Comparison of ENCODE assay signal across 8 mouse cellular contexts in genomic region chr11:69880853-69881603, GRCm38 (mm10). TPM values are rescaled to one million over a fixed set of nuclear protein-coding genes. Genes with fewer than 3 reads are reported as not detected.
DNase-seq lines count a peak whose midpoint lies in the region; ATAC-seq and TF ChIP-seq lines count a peak whose summit lies in the region.

Gene Kctd11, minus strand, starts transcription at chr11:69881406.

- 0 out of 2 replicates have a peak, but pooled peaks have one; percentile 31 for ATAC-seq in G1E (ENCODE audit: extremely low read depth, insufficient number of reproducible peaks, low FRiP score, poor library complexity, severe bottlenecking)
- ATAC-seq in forebrain, embryonic 16.5 days: peak; percentile 78
- peak; percentile 93 for ATAC-seq in lung, embryonic 16.5 days (ENCODE audit: low read depth)

- peaks cover 56% of the 10 kb centered on the region for H3K36me3 ChIP-seq in G1E (replicated peaks)
- H3K36me3 ChIP-seq in forebrain, embryonic 16.5 days (ENCODE audit: control insufficient read depth, insufficient read depth): no peaks in the 10 kb centered on the region
- no peaks in the 10 kb centered on the region for H3K36me3 ChIP-seq in lung, embryonic 16.5 days (ENCODE audit: control insufficient read depth, insufficient read depth, low read length)
- H3K36me3 ChIP-seq in thymus, adult 2 months (ENCODE audit: control insufficient read depth, insufficient read depth, low read length): peaks cover 28% of the 10 kb centered on the region

- H3K9me3 ChIP-seq in G1E (replicated peaks): no peaks in the 10 kb centered on the region
- H3K9me3 ChIP-seq in forebrain, embryonic 16.5 days (ENCODE audit: control insufficient read depth, low read length): no peaks in the 10 kb centered on the region
- no peaks in the 10 kb centered on the region for H3K9me3 ChIP-seq in lung, embryonic 16.5 days (ENCODE audit: control insufficient read depth, low read length)

- intact Hi-C loops in heart, postnatal 25 days (cut with DNase I): loop anchor here (2.0 kb wide), 1 partner anchor 38 kb away; no protein-coding TSS in a partner anchor

- H3K27me3 ChIP-seq in G1E (ENCODE audit: insufficient read depth, low read length): peaks cover 7% of the 10 kb centered on the region; the same call in 1 of the 2 replicates
- peaks cover 5% of the 10 kb centered on the region; the same call in 1 of the 2 replicates for H3K27me3 ChIP-seq in forebrain, embryonic 16.5 days (replicated peaks; ENCODE audit: control insufficient read depth, insufficient read depth, low read length)
- no peaks in the 10 kb centered on the region for H3K27me3 ChIP-seq in lung, embryonic 16.5 days (ENCODE audit: control insufficient read depth, insufficient read depth, low read depth, low read length)
- H3K27me3 ChIP-seq in thymus, adult 2 months (ENCODE audit: control insufficient read depth, insufficient read depth, low read length): no peaks in the 10 kb centered on the region

- no peak for TF ChIP-seq POLR2A in olfactory bulb, adult 2 months (IDR thresholded peaks at IDR 0.05; ENCODE audit: insufficient read depth, low read depth, low read length)
- TF ChIP-seq POLR2A in thymus, adult 2 months (IDR thresholded peaks at IDR 0.05; ENCODE audit: control insufficient read depth, extremely low read depth, insufficient read depth, low read length, poor library complexity): no peak

- peak; percentile 83 for DNase-seq in G1E (ENCODE audit: low spot score)
- peak; percentile 70 for DNase-seq in cerebellum, adult 8-10 months
- DNase-seq in heart, postnatal 25 days (ENCODE audit: low spot score): peak; percentile 95
- peak; percentile 58 to 69 for DNase-seq in layer of hippocampus, adult 2 months (ENCODE audit: low spot score in 2 of 2)
- peak; percentile 70 for DNase-seq in thymus, adult 2 months

- H3K4me3 ChIP-seq in G1E (ENCODE audit: low read depth, low read length): peak within 1 kb of the TSS; percentile 72
- H3K4me3 ChIP-seq in forebrain, embryonic 16.5 days (replicated peaks; ENCODE audit: low read length): peak within 1 kb of the TSS; percentile 44
- peak within 1 kb of the TSS; percentile 64 for H3K4me3 ChIP-seq in layer of hippocampus, adult 2 months
- peak within 1 kb of the TSS; percentile 62 for H3K4me3 ChIP-seq in lung, embryonic 16.5 days (ENCODE audit: low read length)
- H3K4me3 ChIP-seq in olfactory bulb, adult 2 months (ENCODE audit: insufficient read depth, low read depth, low read length): peak within 1 kb of the TSS; percentile 48
- H3K4me3 ChIP-seq in thymus, adult 2 months (ENCODE audit: control insufficient read depth, insufficient read depth, low read length): peak within 1 kb of the TSS; percentile 39

- 0 out of 2 replicates have a peak within 1 kb of the TSS, but pooled peaks have one; percentile 16 for H3K27ac ChIP-seq in forebrain, embryonic 16.5 days (ENCODE audit: low read length)
- peak within 1 kb of the TSS; percentile 86 for H3K27ac ChIP-seq in layer of hippocampus, adult 2 months
- peak within 1 kb of the TSS; percentile 95 for H3K27ac ChIP-seq in lung, embryonic 16.5 days (ENCODE audit: low read length)
- H3K27ac ChIP-seq in olfactory bulb, adult 2 months (ENCODE audit: insufficient read depth, low read depth, low read length): peak within 1 kb of the TSS; percentile 17; the same call in 1 of the 2 replicates
- H3K27ac ChIP-seq in thymus, adult 2 months (ENCODE audit: control insufficient read depth, insufficient read depth, low read length): peak within 1 kb of the TSS; percentile 10; the same call in 1 of the 2 replicates

- H3K4me1 ChIP-seq in G1E (ENCODE audit: insufficient read depth, low read depth, low read length): peaks cover 76% of the 10 kb centered on the region
- H3K4me1 ChIP-seq in forebrain, embryonic 16.5 days (replicated peaks; ENCODE audit: control insufficient read depth, insufficient read depth, low read length): peaks cover 16% of the 10 kb centered on the region
- H3K4me1 ChIP-seq in lung, embryonic 16.5 days (replicated peaks; ENCODE audit: control insufficient read depth, insufficient read depth, low read length): peaks cover 46% of the 10 kb centered on the region
- H3K4me1 ChIP-seq in olfactory bulb, adult 2 months (ENCODE audit: control insufficient read depth, insufficient read depth, low read length): peaks cover 22% of the 10 kb centered on the region
- H3K4me1 ChIP-seq in thymus, adult 2 months (replicated peaks; ENCODE audit: control insufficient read depth, insufficient read depth, low read length): peaks cover 19% of the 10 kb centered on the region

- WGBS in forebrain, embryonic 16.5 days: under 1% methylated on average over 46 of the region's 46 CpGs
- under 1% methylated on average over 46 of the region's 46 CpGs for WGBS in lung, embryonic 16.5 days
- under 1% methylated on average over 46 of the region's 46 CpGs for WGBS in olfactory bulb, adult 2 months
- WGBS in thymus, adult 2 months: 1% methylated on average over 46 of the region's 46 CpGs

- H3K9ac ChIP-seq in forebrain, embryonic 16.5 days (replicated peaks; ENCODE audit: low read depth, low read length): peak within 1 kb of the TSS; percentile 59
- peak within 1 kb of the TSS; percentile 76 for H3K9ac ChIP-seq in lung, embryonic 16.5 days (ENCODE audit: low read length)

- peak within 1 kb of the TSS; percentile 72 for H3K4me2 ChIP-seq in forebrain, embryonic 16.5 days (ENCODE audit: low read length)
- H3K4me2 ChIP-seq in lung, embryonic 16.5 days (ENCODE audit: low read depth, low read length): peak within 1 kb of the TSS; percentile 87

- no peak for TF ChIP-seq CTCF in G1E (IDR thresholded peaks at IDR 0.05; ENCODE audit: low read depth, low read length)
- TF ChIP-seq CTCF in layer of hippocampus, adult 2 months (conservative IDR thresholded peaks at IDR 0.05): peak; percentile 49
- no peak for TF ChIP-seq CTCF in olfactory bulb, adult 2 months (IDR thresholded peaks at IDR 0.05; ENCODE audit: insufficient read depth, low read depth, low read length)
- peak; percentile 75 for TF ChIP-seq CTCF in thymus, adult 2 months (IDR thresholded peaks at IDR 0.05; ENCODE audit: borderline replicate concordance, control insufficient read depth, extremely low read depth, insufficient read depth, low read length, poor library complexity)

RNA-seq across cellular contexts. Expression of gene Kctd11, which starts in this region (rescaled TPM):
- total RNA-seq in G1E (2014; fragmentation: Nextera tagmentation) (0.90 TPM in 1 of 2 replicates, not detected in the other), G1E (2017) (0.52 and 0.55 TPM in 2 replicates)
- polyA plus RNA-seq in G1E (2012): 0.34 and 0.39 TPM in 2 replicates
- 1.3 and 1.9 TPM in 2 replicates for polyA plus RNA-seq in forebrain, embryonic 16.5 days (2015; fragmentation: Nextera tagmentation; extraction: Ambion mirVana)
- total RNA-seq in heart, postnatal 25 days (2021): 1 to 10 TPM; 2.5 to 3.5 TPM
- 1 to 10 TPM; 1.3 to 1.4 TPM for total RNA-seq in layer of hippocampus, adult 2 months (2021)
- 10.9 and 11.4 TPM in 2 replicates for polyA plus RNA-seq in lung, embryonic 16.5 days (2015; fragmentation: Nextera tagmentation; extraction: Ambion mirVana)
- not detected in 2 replicates for polyA plus RNA-seq in olfactory bulb, adult 2 months (2012; ENCODE audit: insufficient read depth, insufficient read length, low replicate concordance, missing spikeins)
- polyA plus RNA-seq in thymus, adult 2 months (2012; rRNA removed): 6.2 and 8.0 TPM in 2 replicates

Comparison
In these comparisons a context has a peak if more than half of its experiments do, and no peak if none do; other contexts are left out.
1. Peak in every context shown above with its lines: DNase-seq, ATAC-seq, H3K4me3 ChIP-seq and H3K27ac ChIP-seq.
2. Peak in DNase-seq, ATAC-seq and H3K4me3 ChIP-seq in G1E; RNA of the gene not detected or under 1 TPM.
3. ATAC-seq: peak in every context shown above with its lines; median percentile 93 in lung, embryonic 16.5 days; 78 in forebrain, embryonic 16.5 days; 31 in G1E.
4. CTCF ChIP-seq: peak in layer of hippocampus, adult 2 months (single experiment) and thymus, adult 2 months (single experiment); none in G1E (single experiment) and olfactory bulb, adult 2 months (single experiment).
5. H3K27ac ChIP-seq: peak in every context shown above with its lines; median percentile 95 in lung, embryonic 16.5 days; 86 in layer of hippocampus, adult 2 months; 17 in olfactory bulb, adult 2 months; 16 in forebrain, embryonic 16.5 days; 10 in thymus, adult 2 months.